Mouse (Mus musculus): ENCODE measurements around the gene Cntd1. TPM values are rescaled to one million over a fixed set of nuclear protein-coding genes. Genes with fewer than 3 reads are reported as not detected.

Gene Cntd1
- polyA plus RNA-seq, 1 experiment from 2014 or later, result 1.3 TPM

GRCm38 (mm10) chr11:101276319-101277070 lies 2.3 kb upstream of the Cntd1 start:
- Histone ChIP-seq H3K9me3 (no peaks in the 10 kb centered on the region), H3K27me3 (peaks cover 23% of the 10 kb centered on the region), H3K4me1 (replicated peaks) (peaks cover 27% of the 10 kb centered on the region), H3K4me3 (replicated peaks) (peak overlapping the region; percentile 12; the same call in 1 of the 2 replicates), H3K36me3 (peaks cover 5% of the 10 kb centered on the region; the same call in 1 of the 2 replicates), H3K27ac (0 out of 2 replicates have a peak overlapping the region, but pooled peaks have one; percentile 25), H3K9ac (replicated peaks) (peak overlapping the region; percentile 45), H3K4me2 (replicated peaks) (peak overlapping the region; percentile 73)
- no peak for ATAC-seq
- 25% methylated on average over 27 of the region's 27 CpGs for WGBS

DNA sequence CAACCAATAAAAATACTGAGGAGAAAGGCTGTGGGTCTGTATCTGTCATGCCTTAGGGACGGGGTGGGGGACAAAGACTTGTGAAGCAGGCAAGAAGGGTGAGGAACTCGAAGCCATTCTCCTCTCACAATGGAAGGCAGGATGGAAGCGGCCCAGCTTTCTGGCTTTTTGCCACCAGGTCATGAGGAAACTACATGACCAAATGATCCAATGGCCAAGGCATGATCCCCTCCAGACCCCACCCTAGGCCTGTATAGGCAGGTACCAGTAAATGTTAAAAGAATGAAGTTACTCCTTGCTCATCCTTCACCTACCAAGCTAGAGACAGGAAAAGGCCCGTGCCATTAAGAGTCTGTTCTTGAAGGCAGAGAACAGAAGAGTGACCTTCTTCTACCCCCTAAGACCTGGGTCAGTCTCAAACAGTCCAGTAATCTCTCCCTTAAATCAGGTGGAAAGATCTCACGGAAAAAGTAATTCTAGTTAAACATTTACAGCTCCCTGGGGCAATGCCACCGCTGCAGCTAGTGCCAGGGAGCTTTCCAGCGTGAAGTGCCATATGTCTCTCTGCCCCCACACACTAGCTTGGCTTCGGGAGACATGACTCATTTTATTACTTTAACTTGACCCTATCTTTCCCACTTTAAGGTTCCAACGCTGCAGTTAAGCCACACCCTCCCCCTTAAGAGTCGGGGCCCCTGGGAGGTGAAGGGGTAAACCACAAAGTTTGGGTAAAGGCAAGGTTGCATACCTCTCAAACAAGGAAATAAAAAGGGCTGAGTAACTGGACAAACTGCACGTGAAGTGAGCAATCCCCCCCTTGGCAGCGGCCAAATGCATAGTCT lies 1.2 kb upstream of the Cntd1 start:
- peaks cover 23% of the 10 kb centered on the region for H3K27me3 ChIP-seq
- peaks cover 27% of the 10 kb centered on the region for H3K4me1 ChIP-seq (replicated peaks)
- H3K4me3 ChIP-seq (replicated peaks), result peak overlapping the region; percentile 66
- no peak for ATAC-seq
- H3K9ac ChIP-seq (replicated peaks), result peak overlapping the region; percentile 84
- H3K36me3 ChIP-seq, result peaks cover 5% of the 10 kb centered on the region; the same call in 1 of the 2 replicates
- H3K4me2 ChIP-seq (replicated peaks), result peak overlapping the region; percentile 73
- no peaks in the 10 kb centered on the region for H3K9me3 ChIP-seq
- no peak overlapping the region for H3K27ac ChIP-seq
- WGBS, result 81% methylated on average over 12 of the region's 12 CpGs

DNA sequence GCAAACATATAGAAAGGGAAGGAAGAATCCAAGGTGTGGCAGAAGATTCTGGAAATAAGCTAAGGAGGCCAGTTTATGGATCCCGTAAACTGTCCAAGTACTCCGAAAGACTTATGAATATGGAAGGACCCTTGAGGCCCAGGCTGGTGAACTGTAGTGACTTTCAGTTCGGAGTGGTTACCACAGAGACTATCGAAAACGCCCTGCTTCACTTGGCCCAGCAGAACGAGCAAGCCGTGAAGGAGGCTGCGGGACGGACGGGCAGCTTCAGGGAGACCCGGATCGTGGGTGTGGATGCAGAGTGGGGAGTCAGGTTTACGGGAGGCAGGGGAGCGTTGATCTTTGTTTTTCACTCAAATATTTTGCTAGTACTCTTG lies 369 bp downstream of the Cntd1 start:
- peak; percentile 58 for ATAC-seq
- 66% methylated on average over 14 of the region's 14 CpGs for WGBS

GRCm38 (mm10) chr11:101280837-101281236 lies 2.0 kb downstream of the Cntd1 start:
- H3K36me3 ChIP-seq, result peaks cover 11% of the 10 kb centered on the region
- H3K27ac ChIP-seq, result no peak overlapping the region
- H3K4me3 ChIP-seq (replicated peaks), result no peak overlapping the region
- H3K27me3 ChIP-seq, result peaks cover 20% of the 10 kb centered on the region
- 51% methylated on average over 7 of the region's 7 CpGs for WGBS
- no peak for ATAC-seq
- H3K9me3 ChIP-seq, result no peaks in the 10 kb centered on the region
- no peak overlapping the region for H3K4me2 ChIP-seq (replicated peaks)
- peaks cover 27% of the 10 kb centered on the region for H3K4me1 ChIP-seq (replicated peaks)
- no peak overlapping the region for H3K9ac ChIP-seq (replicated peaks)

More for the DNA sequence above, 369 bp downstream of the Cntd1 start:
- H3K9ac ChIP-seq (replicated peaks), result no peak overlapping the region
- H3K4me2 ChIP-seq (replicated peaks), result peak overlapping the region; percentile 73
- H3K9me3 ChIP-seq, result no peaks in the 10 kb centered on the region
- peaks cover 27% of the 10 kb centered on the region for H3K4me1 ChIP-seq (replicated peaks)
- H3K4me3 ChIP-seq (replicated peaks), result peak overlapping the region; percentile 66
- no peak overlapping the region for H3K27ac ChIP-seq
- H3K36me3 ChIP-seq, result peaks cover 5% of the 10 kb centered on the region; the same call in 1 of the 2 replicates
- H3K27me3 ChIP-seq, result peaks cover 23% of the 10 kb centered on the region

DNA sequence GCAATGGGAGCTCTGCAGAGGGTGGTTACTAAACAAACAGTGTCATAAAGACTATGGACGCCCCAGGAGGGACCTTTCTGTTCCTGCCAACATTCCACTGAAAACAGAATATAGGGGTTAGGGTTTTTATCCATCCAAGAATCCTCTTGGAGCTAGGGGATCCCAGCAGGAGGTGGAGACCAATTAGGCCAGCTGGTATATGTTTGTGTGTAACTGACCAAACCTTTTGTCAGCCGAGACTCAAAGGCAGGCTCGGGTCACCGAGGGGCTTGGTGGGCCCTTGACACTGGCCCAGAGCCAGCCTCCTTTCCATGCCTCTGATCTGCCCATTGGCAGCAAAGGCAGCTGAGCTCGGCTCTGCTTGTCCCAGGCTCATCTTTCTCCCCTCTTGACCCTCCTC lies 4.1 kb downstream of the Cntd1 start:
- Histone ChIP-seq H3K4me2 (replicated peaks) (no peak overlapping the region), H3K27ac (no peak overlapping the region), H3K4me1 (replicated peaks) (peaks cover 10% of the 10 kb centered on the region), H3K4me3 (replicated peaks) (no peak overlapping the region), H3K27me3 (peaks cover 12% of the 10 kb centered on the region), H3K9me3 (no peaks in the 10 kb centered on the region), H3K9ac (replicated peaks) (no peak overlapping the region), H3K36me3 (peaks cover 20% of the 10 kb centered on the region)
- ATAC-seq, result no peak
- WGBS, result 27% methylated on average over 5 of the region's 5 CpGs

DNA sequence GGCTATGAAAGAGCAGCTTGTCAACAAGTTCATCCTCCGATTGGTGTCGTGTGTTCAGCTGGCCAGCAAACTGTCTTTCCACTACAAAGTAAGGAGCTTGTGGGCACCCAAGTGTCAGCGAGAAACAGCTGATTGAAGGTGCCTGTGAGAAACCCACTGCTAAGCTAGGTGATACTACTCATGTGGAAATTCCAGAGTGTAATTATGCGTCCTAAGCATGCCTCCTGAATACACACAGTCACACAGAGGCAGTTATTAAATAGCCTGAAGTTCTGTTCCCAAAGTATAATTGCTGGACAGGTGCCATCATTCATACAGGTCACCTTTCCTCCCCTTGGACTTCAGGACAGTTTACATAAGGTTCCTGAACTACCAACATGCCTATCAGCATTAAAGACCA lies 5.0 kb downstream of the Cntd1 start:
- H3K4me1 ChIP-seq (replicated peaks), result peaks cover 5% of the 10 kb centered on the region
- H3K4me3 ChIP-seq (replicated peaks), result no peak overlapping the region
- peaks cover 12% of the 10 kb centered on the region for H3K27me3 ChIP-seq
- no peak for ATAC-seq
- 66% methylated on average over 4 of the region's 4 CpGs for WGBS
- no peak overlapping the region for H3K4me2 ChIP-seq (replicated peaks)
- no peaks in the 10 kb centered on the region for H3K9me3 ChIP-seq
- H3K27ac ChIP-seq, result no peak overlapping the region
- H3K9ac ChIP-seq (replicated peaks), result no peak overlapping the region
- peaks cover 28% of the 10 kb centered on the region for H3K36me3 ChIP-seq

DNA sequence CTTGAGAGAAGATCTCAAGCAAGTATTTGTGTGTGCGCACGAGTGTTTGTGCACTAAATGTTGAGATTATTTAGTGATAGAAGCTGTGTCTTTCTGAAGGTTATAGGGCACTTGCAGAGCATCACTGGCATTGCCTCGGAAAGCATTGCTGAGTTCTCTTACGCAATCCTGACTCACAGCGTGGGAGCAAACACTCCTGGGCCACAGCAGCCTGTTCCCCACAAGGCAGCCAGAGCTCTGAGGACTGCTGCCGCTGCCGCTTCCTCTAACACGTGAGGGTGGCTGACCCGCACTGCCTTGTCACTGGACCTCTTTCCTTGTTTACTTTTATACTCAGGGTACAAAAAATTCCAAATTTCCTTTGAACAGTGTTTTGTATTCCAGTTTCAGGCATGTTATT lies 8.5 kb downstream of the Cntd1 start:
- no peak overlapping the region for H3K9ac ChIP-seq (replicated peaks)
- no peaks in the 10 kb centered on the region for H3K4me1 ChIP-seq (replicated peaks)
- no peaks in the 10 kb centered on the region for H3K27me3 ChIP-seq
- H3K4me3 ChIP-seq (replicated peaks), result no peak overlapping the region
- ATAC-seq, result no peak
- H3K27ac ChIP-seq, result no peak overlapping the region
- H3K36me3 ChIP-seq, result peaks cover 63% of the 10 kb centered on the region
- H3K9me3 ChIP-seq, result no peaks in the 10 kb centered on the region
- no peak overlapping the region for H3K4me2 ChIP-seq (replicated peaks)
- whole genome bisulfite sequencing, result 91% methylated on average over 9 of the region's 9 CpGs

- ATAC-seq, result no peak
- H3K4me2 ChIP-seq (replicated peaks), result no peak overlapping the region
- H3K4me3 ChIP-seq (replicated peaks), result no peak overlapping the region
- no peak overlapping the region for H3K27ac ChIP-seq
- WGBS, result 97% methylated on average over 8 of the region's 8 CpGs
- no peaks in the 10 kb centered on the region for H3K9me3 ChIP-seq
- peaks cover 92% of the 10 kb centered on the region for H3K36me3 ChIP-seq
- no peaks in the 10 kb centered on the region for H3K27me3 ChIP-seq
- H3K9ac ChIP-seq (replicated peaks), result no peak overlapping the region
- H3K4me1 ChIP-seq (replicated peaks), result no peaks in the 10 kb centered on the region
Measured at GRCm38 (mm10) chr11:101291231-101291630, 12.4 kb downstream of the Cntd1 start.

DNA sequence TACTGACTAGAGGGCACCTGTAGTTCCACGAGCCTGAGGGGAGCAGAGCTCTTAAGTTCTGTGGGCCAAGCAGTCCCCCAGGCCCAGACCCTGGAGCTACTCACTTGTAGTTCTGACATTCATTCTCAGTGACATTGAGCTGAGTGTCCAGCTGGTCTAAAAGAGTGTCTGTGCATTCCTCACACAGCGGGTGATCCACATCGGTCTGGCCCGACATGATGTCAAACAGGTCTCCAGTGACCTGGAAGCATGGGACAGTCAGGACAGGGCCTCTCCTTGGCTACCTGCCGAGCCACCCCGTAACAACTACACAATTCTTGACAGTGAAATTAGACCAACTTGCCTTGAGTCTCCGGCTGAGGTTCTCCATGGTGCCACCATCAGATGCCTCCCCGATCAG lies 16.4 kb downstream of the Cntd1 start:
- Histone ChIP-seq H3K4me1 (replicated peaks) (peaks cover 5% of the 10 kb centered on the region), H3K27ac (no peak overlapping the region), H3K4me2 (replicated peaks) (no peak overlapping the region), H3K27me3 (no peaks in the 10 kb centered on the region), H3K9me3 (no peaks in the 10 kb centered on the region), H3K9ac (replicated peaks) (no peak overlapping the region), H3K4me3 (replicated peaks) (no peak overlapping the region), H3K36me3 (peaks cover 86% of the 10 kb centered on the region)
- 92% methylated on average over 8 of the region's 8 CpGs for WGBS
- ATAC-seq, result no peak

- no peak for ATAC-seq
Measured at GRCm38 (mm10) chr11:101300881-101301280, 22.1 kb downstream of the Cntd1 start.

GRCm38 (mm10) chr11:101301299-101302003 lies 22.6 kb downstream of the Cntd1 start:
- ATAC-seq, result peak; percentile 63
- 15% methylated on average over 26 of the region's 26 CpGs for WGBS
- peaks cover 27% of the 10 kb centered on the region for H3K36me3 ChIP-seq

More at GRCm38 (mm10) chr11:101300881-101301280, 22.1 kb downstream of the Cntd1 start:
- no peak overlapping the region for H3K27ac ChIP-seq
- peaks cover 23% of the 10 kb centered on the region for H3K4me1 ChIP-seq (replicated peaks)
- peak overlapping the region; percentile 83 for H3K4me2 ChIP-seq (replicated peaks)
- H3K9ac ChIP-seq (replicated peaks), result peak overlapping the region; percentile 90
- no peaks in the 10 kb centered on the region for H3K27me3 ChIP-seq
- H3K9me3 ChIP-seq, result no peaks in the 10 kb centered on the region
- H3K36me3 ChIP-seq, result peaks cover 30% of the 10 kb centered on the region
- 71% methylated on average over 7 of the region's 7 CpGs for WGBS
- peak overlapping the region; percentile 90 for H3K4me3 ChIP-seq (replicated peaks)

More at GRCm38 (mm10) chr11:101301299-101302003, 22.6 kb downstream of the Cntd1 start:
- Histone ChIP-seq H3K4me3 (replicated peaks) (peak overlapping the region; percentile 90), H3K4me2 (replicated peaks) (peak overlapping the region; percentile 83), H3K9ac (replicated peaks) (peak overlapping the region; percentile 90), H3K27me3 (no peaks in the 10 kb centered on the region), H3K27ac (peak overlapping the region; percentile 55), H3K9me3 (no peaks in the 10 kb centered on the region), H3K4me1 (replicated peaks) (peaks cover 23% of the 10 kb centered on the region)
